Mouse (Mus musculus) CH12.LX (cell line): ENCODE results near the gene Ift27. TPM values are rescaled to one million over a fixed set of nuclear protein-coding genes. Genes with fewer than 3 reads are reported as not detected.

Source experiments
- DNase-seq: peaks from one replicate; pipeline ENCODE4 v3.0.0-alpha.2; 2013; ENCODE audit errors: extremely low read depth
- H3K27ac ChIP-seq: 2 replicates; pipeline ENCODE4 v1.5.1; 2012; ENCODE audit warnings: low read depth, mild to moderate bottlenecking, control low read depth, moderate library complexity; ENCODE audit not compliant: insufficient read depth
- H3K27me3 ChIP-seq: replicated peaks from 2 replicates; pipeline ENCODE3; 2012; ENCODE audit warnings: inconsistent platforms
- H3K36me3 ChIP-seq, 2 experiments: replicated peaks in 1 of 2; 2 replicates each; pipeline versions ENCODE3 to v1.6.1; 2012; ENCODE audit warnings: inconsistent platforms in 1 of 2, low read length in 1 of 2, mild to moderate bottlenecking in 1 of 2, mixed read lengths in 1 of 2, moderate library complexity in 1 of 2; ENCODE audit not compliant: control insufficient read depth in 1 of 2, insufficient read depth in 1 of 2
- H3K4me1 ChIP-seq, 2 experiments: 2 replicates each; pipeline ENCODE4 v1.6.1; 2012; ENCODE audit warnings: inconsistent platforms in 1 of 2, moderate library complexity in 1 of 2; ENCODE audit not compliant: insufficient read depth in 2 of 2, control insufficient read depth in 1 of 2
- H3K4me2 ChIP-seq: 2 replicates; pipeline ENCODE4 v1.6.1; 2012; ENCODE audit warnings: low read depth, mild to moderate bottlenecking, control low read depth; ENCODE audit not compliant: poor library complexity, insufficient read depth, severe bottlenecking
- H3K4me3 ChIP-seq, 3 experiments: fragments of 150-350 bp in 1 of 3; sonication (generic) in 1 of 3; replicated peaks in 1 of 3; 2 replicates each; pipeline versions ENCODE3 to v1.5.1; 2011 to 2012; ENCODE audit warnings: low read depth in 2 of 3, low read length in 2 of 3, mild to moderate bottlenecking in 2 of 3, moderate library complexity in 2 of 3, control low read depth in 1 of 3, improper control_type of control experiment in 1 of 3, inconsistent platforms in 1 of 3, mixed read lengths in 1 of 3; ENCODE audit not compliant: poor library complexity in 1 of 3
- H3K79me2 ChIP-seq: replicated peaks from 2 replicates; pipeline ENCODE4 v1.6.1; 2012; ENCODE audit warnings: mild to moderate bottlenecking, moderate library complexity; ENCODE audit not compliant: control insufficient read depth, poor library complexity, insufficient read depth, severe bottlenecking; ENCODE audit errors: extremely low read depth
- H3K9ac ChIP-seq: 2 replicates; pipeline ENCODE4 v1.6.1; 2012; ENCODE audit warnings: low read depth, mild to moderate bottlenecking, control low read depth, moderate library complexity; ENCODE audit not compliant: insufficient read depth
- H3K9me3 ChIP-seq: replicated peaks from 2 replicates; pipeline ENCODE3; 2012; ENCODE audit warnings: low read length, inconsistent platforms, mixed read lengths
- CHD2 ChIP-seq: IDR thresholded peaks from 2 replicates; pipeline ENCODE4 v1.6.1; 2011; ENCODE audit warnings: low read length, improper control_type of control experiment
- E2F4 ChIP-seq: IDR thresholded peaks from 2 replicates; pipeline ENCODE4 v1.6.1; 2011; ENCODE audit warnings: low read depth, low read length, improper control_type of control experiment; ENCODE audit not compliant: insufficient replicate concordance
- GABPA ChIP-seq: IDR thresholded peaks from 2 replicates; pipeline ENCODE4 v1.6.1; 2012; ENCODE audit warnings: low read depth, low read length, improper control_type of control experiment, inconsistent platforms; ENCODE audit not compliant: insufficient replicate concordance
- HCFC1 ChIP-seq: IDR thresholded peaks from 2 replicates; pipeline ENCODE4 v1.6.1; 2012; ENCODE audit warnings: low read depth, mild to moderate bottlenecking, inconsistent platforms, low read length, improper control_type of control experiment
- JUN ChIP-seq: IDR thresholded peaks from 2 replicates; pipeline ENCODE4 v1.6.1; 2011; ENCODE audit warnings: low read depth, mild to moderate bottlenecking, low read length, improper control_type of control experiment, moderate library complexity; ENCODE audit not compliant: insufficient read depth
- MAFK ChIP-seq: IDR thresholded peaks from 2 replicates; pipeline ENCODE4 v1.6.1; 2011; ENCODE audit warnings: low read length, improper control_type of control experiment; ENCODE audit not compliant: insufficient replicate concordance
- MAX ChIP-seq: IDR thresholded peaks from 2 replicates; pipeline ENCODE4 v1.6.1; 2011; ENCODE audit warnings: low read length, improper control_type of control experiment
- MEF2A ChIP-seq: IDR thresholded peaks from 2 replicates; pipeline ENCODE4 v1.6.1; 2014; ENCODE audit warnings: low read depth, mild to moderate bottlenecking, inconsistent platforms, low read length, improper control_type of control experiment, borderline replicate concordance
- MXI1 ChIP-seq: IDR thresholded peaks from 2 replicates; pipeline ENCODE4 v1.6.1; 2011; ENCODE audit warnings: mild to moderate bottlenecking, low read depth, low read length, improper control_type of control experiment
- NELFE ChIP-seq: IDR thresholded peaks from 2 replicates; pipeline ENCODE4 v1.6.1; 2011; ENCODE audit warnings: low read depth, low read length, improper control_type of control experiment
- POLR2A ChIP-seq: IDR thresholded peaks from 2 replicates; pipeline ENCODE4 v1.6.1; 2011; ENCODE audit warnings: low read depth, mild to moderate bottlenecking, improper control_type of control experiment, low read length
- POLR2AphosphoS2 ChIP-seq: IDR thresholded peaks from 2 replicates; pipeline ENCODE4 v1.6.1; 2011; ENCODE audit warnings: low read depth, low read length, improper control_type of control experiment
- RAD21 ChIP-seq: IDR thresholded peaks from 2 replicates; pipeline ENCODE4 v1.6.1; 2011; ENCODE audit warnings: low read depth, mild to moderate bottlenecking, low read length, improper control_type of control experiment, moderate library complexity
- SIN3A ChIP-seq: IDR thresholded peaks from 2 replicates; pipeline ENCODE4 v1.6.1; 2012; ENCODE audit warnings: low read length, improper control_type of control experiment, inconsistent platforms
- SMC3 ChIP-seq: IDR thresholded peaks from 2 replicates; pipeline ENCODE4 v1.6.1; 2011; ENCODE audit warnings: low read depth, low read length, improper control_type of control experiment
- UBTF ChIP-seq: IDR thresholded peaks from 2 replicates; pipeline ENCODE4 v1.6.1; 2012; ENCODE audit warnings: low read depth, mild to moderate bottlenecking, inconsistent platforms, low read length, improper control_type of control experiment, moderate library complexity
- USF1 ChIP-seq: IDR thresholded peaks from 2 replicates; pipeline ENCODE4 v1.6.1; 2014; ENCODE audit warnings: low read depth, mild to moderate bottlenecking, inconsistent platforms, low read length, improper control_type of control experiment
- USF2 ChIP-seq: conservative IDR thresholded peaks from 2 replicates; pipeline ENCODE4 v1.6.1; 2011; ENCODE audit warnings: low read depth, low read length, improper control_type of control experiment
- dilution Hi-C: fragments of 300-500 bp; cut with MboI; formaldehyde crosslinking; loops from 2 replicates; pipeline ENCODE4 v1.14.3; 2020; ENCODE audit warnings: low sequenced_read_pairs; ENCODE audit not compliant: extremely low pct_unique_long_range_greater_than_20kb, extremely low pct_ligation_motif_present
- in situ Hi-C: fragments of 300-500 bp; cut with MboI; formaldehyde crosslinking; loops from 3 replicates; pipeline ENCODE4 v1.14.3; 2019; ENCODE audit warnings: low sequenced_read_pairs, low pct_ligation_motif_present, low pct_unique_long_range_greater_than_20kb, mixed read lengths
- polyA plus RNA-seq: library from polyadenylated mRNA; unstranded; fragments of >175 nt; gene quantifications from 2 replicates; pipeline ENCODE4 v1.2.1, GENCODE M21; 2012; ENCODE audit warnings: low read depth; ENCODE audit not compliant: insufficient read length
- total RNA-seq, 2 experiments: library from RNA; depleted of rRNA; stranded (reverse); fragments of 300-350 nt in 1 of 2; fragments of >200 nt in 1 of 2; gene quantifications; 2 replicates each; pipeline ENCODE4 v1.2.3; 2012 to 2014

The Ift27 gene
- total and polyA plus RNA-seq, 3 experiments = 67.1 to 82.1 (median 72.1) TPM

DNA sequence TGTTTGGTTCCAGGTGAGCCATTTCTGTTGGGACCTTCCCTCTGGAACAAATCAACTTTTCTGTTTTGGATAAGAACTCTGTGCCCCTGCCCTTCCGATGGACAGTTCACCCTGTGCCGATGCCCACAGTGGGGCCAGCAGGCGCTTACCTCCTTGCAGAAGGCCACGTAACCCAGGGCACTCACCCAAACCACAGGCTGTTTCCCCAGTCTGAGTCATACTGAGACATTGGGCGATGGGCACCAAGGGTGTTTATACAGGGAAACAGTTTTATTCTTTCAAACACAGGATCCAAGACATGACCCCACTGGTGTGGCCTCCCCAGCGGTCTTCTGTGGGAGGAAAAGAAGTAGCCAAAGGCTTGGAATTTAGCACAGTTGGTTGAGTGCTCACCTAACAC lies 18.5 kb downstream of the Ift27 start:
- dilution Hi-C loops = no loop called here

DNA sequence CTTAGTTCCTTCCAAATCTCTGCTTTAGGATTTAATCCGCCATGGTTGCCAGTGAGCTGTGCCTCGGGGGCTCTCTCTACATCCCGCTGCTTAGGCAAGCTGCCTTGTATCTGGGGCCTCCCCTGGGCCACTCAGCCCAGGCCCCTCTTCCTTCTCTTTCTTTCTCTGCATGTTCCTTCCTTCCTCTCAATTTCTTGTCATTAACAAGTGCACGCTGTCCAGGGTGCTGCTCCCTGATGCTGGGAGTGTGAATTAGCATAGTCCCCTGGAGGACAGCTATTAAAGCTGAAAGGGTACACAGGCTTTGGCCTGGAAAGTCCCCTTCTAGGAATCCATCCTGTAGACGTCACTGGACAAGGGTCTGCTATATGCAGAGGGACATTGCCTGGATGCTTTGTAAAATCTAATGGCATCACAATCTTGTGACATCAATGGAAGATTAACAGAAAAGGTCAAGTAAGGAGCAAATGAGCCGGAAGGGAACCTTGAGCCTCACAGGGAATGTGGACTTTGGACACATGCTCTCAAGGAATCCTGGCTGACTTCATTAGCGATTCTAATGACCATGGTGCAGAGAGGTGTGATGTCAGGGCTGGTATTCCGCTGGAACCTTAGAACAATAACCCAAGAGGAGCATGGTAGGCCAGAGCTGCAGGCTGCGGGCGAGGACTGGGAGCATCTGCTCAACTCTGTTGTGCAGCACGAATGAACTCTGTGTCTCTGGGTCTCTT lies 20.7 kb downstream of the Ift27 start:
- in situ Hi-C loops (loop anchor here (10.0 to 25.0 kb wide), 2 partner anchors 148 to 416 kb away; partner anchors contain the start of gene Apol9b), dilution Hi-C loops (no loop called here)
- Histone ChIP-seq H3K4me1 (peaks cover 0 to 5% of the 10 kb centered on the region in 2 experiments; a peak in 2 of 4 replicates), H3K79me2 (no peaks in the 10 kb centered on the region), H3K27ac (no peak overlapping the region), H3K9ac (no peak overlapping the region), H3K4me2 (no peak overlapping the region), H3K27me3 (peaks cover 82% of the 10 kb centered on the region), H3K4me3 (no peak overlapping the region), H3K9me3 (peaks cover 2% of the 10 kb centered on the region), H3K36me3 (peaks cover 0 to 1% of the 10 kb centered on the region in 2 experiments)
- DNase-seq = no peak
- TF ChIP-seq MAFK = no peak
- no peak for TF ChIP-seq USF1
- no peak for TF ChIP-seq SMC3
- TF ChIP-seq MXI1 = no peak
- no peak for TF ChIP-seq MEF2A
- no peak for TF ChIP-seq USF2
- no peak for TF ChIP-seq UBTF
- TF ChIP-seq HCFC1 = no peak
- no peak for TF ChIP-seq POLR2AphosphoS2
- TF ChIP-seq NELFE = no peak
- TF ChIP-seq CHD2 = no peak
- TF ChIP-seq GABPA = no peak
- no peak for TF ChIP-seq JUN

More for the DNA sequence above, 18.5 kb downstream of the Ift27 start:
- Histone ChIP-seq H3K27me3 (peaks cover 62% of the 10 kb centered on the region), H3K36me3 (peaks cover 0 to 23% of the 10 kb centered on the region in 2 experiments), H3K4me1 (peaks cover 0 to 3% of the 10 kb centered on the region in 2 experiments; a peak in 2 of 4 replicates), H3K9ac (no peak overlapping the region), H3K4me2 (no peak overlapping the region), H3K9me3 (no peaks in the 10 kb centered on the region), H3K27ac (no peak overlapping the region), H3K79me2 (no peaks in the 10 kb centered on the region), H3K4me3 (no peak overlapping the region)
- no peak for DNase-seq
- TF ChIP-seq MAX = no peak
- no peak for TF ChIP-seq MAFK
- TF ChIP-seq SIN3A = no peak
- no peak for TF ChIP-seq POLR2AphosphoS2
- no peak for TF ChIP-seq RAD21
- TF ChIP-seq E2F4 = no peak
- TF ChIP-seq POLR2A = no peak
- in situ Hi-C loops = loop anchor here (10.0 to 25.0 kb wide), 2 partner anchors 151 to 418 kb away; partner anchors contain the start of gene Apol9b
